Mouse (Mus musculus) stomach, postnatal 0 days (tissue): ENCODE data around the gene Camkmt. TPM values are rescaled to one million over a fixed set of nuclear protein-coding genes. Genes with fewer than 3 reads are reported as not detected.

Experiments used
- ATAC-seq: fragments of 200-750 bp; cut with Nextera tagmentation; 2 replicates; pipeline ENCODE4 v1.8.0; 2017; ENCODE audit not compliant: low FRiP score, low TSS enrichment
- DNase-seq: peaks from one replicate; pipeline ENCODE4 v3.0.0-alpha.2; 2016; ENCODE audit warnings: low spot score
- H3K27ac ChIP-seq: fragments of 300-500 bp; sonication (generic); replicated peaks from 2 replicates; pipeline ENCODE4 v1.5.1; 2014; ENCODE audit warnings: mild to moderate bottlenecking, control low read depth
- H3K27me3 ChIP-seq: fragments of 300-500 bp; sonication (generic); 2 replicates; pipeline ENCODE4 v1.6.1; 2014; ENCODE audit warnings: low read length; ENCODE audit not compliant: control insufficient read depth, insufficient read depth
- H3K36me3 ChIP-seq: fragments of 300-500 bp; sonication (generic); 2 replicates; pipeline ENCODE4 v1.6.1; 2014; ENCODE audit warnings: low read length, mixed read lengths; ENCODE audit not compliant: control insufficient read depth, insufficient read depth
- H3K4me1 ChIP-seq: fragments of 300-500 bp; sonication (generic); replicated peaks from 2 replicates; pipeline ENCODE4 v1.6.1; 2014; ENCODE audit warnings: antibody characterized with exemption; ENCODE audit not compliant: control insufficient read depth, insufficient read depth
- H3K4me2 ChIP-seq: fragments of 300-500 bp; sonication (generic); replicated peaks from 2 replicates; pipeline ENCODE4 v1.6.1; 2014; ENCODE audit warnings: low read depth, mild to moderate bottlenecking, control low read depth, moderate library complexity
- H3K4me3 ChIP-seq: fragments of 300-500 bp; sonication (generic); 2 replicates; pipeline ENCODE4 v1.5.1; 2014; ENCODE audit warnings: low read depth, low read length, control low read depth
- H3K9ac ChIP-seq: fragments of 300-500 bp; sonication (generic); 2 replicates; pipeline ENCODE4 v1.6.1; 2014; ENCODE audit warnings: mild to moderate bottlenecking, low read length, control low read depth, mixed read lengths
- H3K9me3 ChIP-seq: fragments of 300-500 bp; sonication (generic); 2 replicates; pipeline ENCODE4 v1.6.1; 2016; ENCODE audit warnings: low read length; ENCODE audit not compliant: control insufficient read depth
- CTCF ChIP-seq: IDR thresholded peaks from 2 replicates; pipeline ENCODE4 v1.5.1; 2016; ENCODE audit warnings: antibody characterized with exemption, low read depth, mild to moderate bottlenecking, moderate library complexity
- EP300 ChIP-seq: optimal IDR thresholded peaks from 2 replicates; pipeline ENCODE3; 2016; ENCODE audit warnings: antibody characterized with exemption
- WGBS: fragments of 180-500 bp; shearing (Covaris S2); extraction: QIAGEN DNeasy Blood & Tissue Kit; methylation state at CpG from one replicate; pipeline ENCODE4 v1.1.7; 2014; 5-methylcytosine and 5-hydroxymethylcytosine counted together
- polyA plus RNA-seq: library from polyadenylated mRNA; unstranded; fragments of >200 nt; fragmentation: Nextera tagmentation; extraction: Ambion mirVana; gene quantifications from 2 replicates; pipeline ENCODE4 v1.2.1, GENCODE M21; 2015

The Camkmt gene
- polyA plus RNA-seq, 1 experiment from 2014 or later = 8.3 TPM

GRCm38 (mm10) chr17:85506206-85507088 is 416.1 kb downstream of the Camkmt start:
- DNase-seq (no peak), ATAC-seq (no peak)
- Histone ChIP-seq H3K4me2 (no peak overlapping the region), H3K9me3 (no peaks in the 10 kb centered on the region), H3K36me3 (no peaks in the 10 kb centered on the region), H3K4me3 (no peak overlapping the region), H3K9ac (no peak overlapping the region), H3K27me3 (no peaks in the 10 kb centered on the region), H3K4me1 (no peaks in the 10 kb centered on the region), H3K27ac (no peak overlapping the region)
- 72% methylated on average over 15 of the region's 15 CpGs for WGBS
- TF ChIP-seq CTCF (no peak), EP300 (no peak)

GRCm38 (mm10) chr17:85507089-85507460 is 416.7 kb downstream of the Camkmt start:
- no peaks in the 10 kb centered on the region for H3K4me1 ChIP-seq
- 90% methylated on average over 4 of the region's 4 CpGs for WGBS
- no peaks in the 10 kb centered on the region for H3K9me3 ChIP-seq
- DNase-seq = no peak
- H3K4me2 ChIP-seq = no peak overlapping the region
- no peaks in the 10 kb centered on the region for H3K27me3 ChIP-seq
- ATAC-seq = no peak
- no peak overlapping the region for H3K4me3 ChIP-seq
- no peak overlapping the region for H3K9ac ChIP-seq
- H3K36me3 ChIP-seq = no peaks in the 10 kb centered on the region
- H3K27ac ChIP-seq = no peak overlapping the region
- no peak for TF ChIP-seq EP300
- TF ChIP-seq CTCF = no peak

Other genes starting within 250 kb of the Camkmt start
- gene Ppm1b, start 133.8 kb upstream of the Camkmt start, polyA plus RNA-seq = 36.9 and 39.6 TPM in 2 replicates
- 0.88 and 1.0 TPM in 2 replicates for gene Slc3a1, start 62.2 kb upstream of the Camkmt start, polyA plus RNA-seq
- gene Prepl, start 311 bp upstream of the Camkmt start, polyA plus RNA-seq = 15.5 and 15.7 TPM in 2 replicates